Mouse (Mus musculus): ENCODE measurements around the gene Jak1. TPM values are rescaled to one million over a fixed set of nuclear protein-coding genes. Genes with fewer than 3 reads are reported as not detected.

Jak1 gene
- polyA plus RNA-seq, 1 experiment from 2014 or later = 110 TPM

- 5% methylated on average over 26 of the region's 26 CpGs for WGBS
These were observed 928 bp downstream of the Jak1 start for GRCm38 (mm10) chr4:101263968-101264740.

GRCm38 (mm10) chr4:101261596-101261995 is 3.5 kb downstream of the Jak1 start:
- Histone ChIP-seq H3K36me3 (ENCODE audit: control insufficient read depth, insufficient read depth, low read length) (no peaks in the 10 kb centered on the region), H3K4me1 (ENCODE audit: control insufficient read depth, insufficient read depth, low read length) (peaks cover 6% of the 10 kb centered on the region), H3K4me2 (replicated peaks; ENCODE audit: low read depth, low read length) (no peak overlapping the region), H3K4me3 (ENCODE audit: low read length) (no peak overlapping the region), H3K9ac (ENCODE audit: low read depth, low read length) (no peak overlapping the region), H3K27ac (ENCODE audit: low read depth, low read length) (no peak overlapping the region), H3K9me3 (ENCODE audit: control insufficient read depth, low read length) (no peaks in the 10 kb centered on the region), H3K27me3 (ENCODE audit: control insufficient read depth, insufficient read depth, low read length) (no peaks in the 10 kb centered on the region)
- 85% methylated on average over 5 of the region's 5 CpGs for WGBS
- ATAC-seq (ENCODE audit: low FRiP score, low TSS enrichment) = no peak

More at GRCm38 (mm10) chr4:101263968-101264740, 928 bp downstream of the Jak1 start:
- Histone ChIP-seq H3K4me2 (replicated peaks; ENCODE audit: low read depth, low read length) (peak overlapping the region; percentile 65), H3K27me3 (ENCODE audit: control insufficient read depth, insufficient read depth, low read length) (no peaks in the 10 kb centered on the region), H3K27ac (ENCODE audit: low read depth, low read length) (peak overlapping the region; percentile 93; the same call in 1 of the 2 replicates), H3K9ac (ENCODE audit: low read depth, low read length) (peak overlapping the region; percentile 95), H3K9me3 (ENCODE audit: control insufficient read depth, low read length) (no peaks in the 10 kb centered on the region), H3K36me3 (ENCODE audit: control insufficient read depth, insufficient read depth, low read length) (no peaks in the 10 kb centered on the region), H3K4me1 (ENCODE audit: control insufficient read depth, insufficient read depth, low read length) (peaks cover 6% of the 10 kb centered on the region), H3K4me3 (ENCODE audit: low read length) (peak overlapping the region; percentile 97)
- peak; percentile 22; the same call in 1 of the 2 replicates for ATAC-seq (ENCODE audit: low FRiP score, low TSS enrichment)

GRCm38 (mm10) chr4:101260744-101261291 is 4.3 kb downstream of the Jak1 start:
- no peak for ATAC-seq (ENCODE audit: low FRiP score, low TSS enrichment)
- H3K4me1 ChIP-seq (ENCODE audit: control insufficient read depth, insufficient read depth, low read length) = peaks cover 6% of the 10 kb centered on the region
- H3K4me3 ChIP-seq (ENCODE audit: low read length) = no peak overlapping the region
- H3K9ac ChIP-seq (ENCODE audit: low read depth, low read length) = no peak overlapping the region
- WGBS = 92% methylated on average over 8 of the region's 8 CpGs
- no peak overlapping the region for H3K4me2 ChIP-seq (replicated peaks; ENCODE audit: low read depth, low read length)
- no peaks in the 10 kb centered on the region for H3K36me3 ChIP-seq (ENCODE audit: control insufficient read depth, insufficient read depth, low read length)
- H3K27me3 ChIP-seq (ENCODE audit: control insufficient read depth, insufficient read depth, low read length) = no peaks in the 10 kb centered on the region
- H3K27ac ChIP-seq (ENCODE audit: low read depth, low read length) = no peak overlapping the region
- no peaks in the 10 kb centered on the region for H3K9me3 ChIP-seq (ENCODE audit: control insufficient read depth, low read length)

- 71% methylated on average over 3 of the region's 3 CpGs for WGBS
- H3K9me3 ChIP-seq (ENCODE audit: control insufficient read depth, low read length) = no peaks in the 10 kb centered on the region
- no peaks in the 10 kb centered on the region for H3K27me3 ChIP-seq (ENCODE audit: control insufficient read depth, insufficient read depth, low read length)
- H3K4me1 ChIP-seq (ENCODE audit: control insufficient read depth, insufficient read depth, low read length) = peaks cover 6% of the 10 kb centered on the region; the same call in 1 of the 2 replicates
- H3K4me2 ChIP-seq (replicated peaks; ENCODE audit: low read depth, low read length) = no peak overlapping the region
- no peak for ATAC-seq (ENCODE audit: low FRiP score, low TSS enrichment)
- no peak overlapping the region for H3K4me3 ChIP-seq (ENCODE audit: low read length)
- no peak overlapping the region for H3K27ac ChIP-seq (ENCODE audit: low read depth, low read length)
- H3K36me3 ChIP-seq (ENCODE audit: control insufficient read depth, insufficient read depth, low read length) = no peaks in the 10 kb centered on the region
- no peak overlapping the region for H3K9ac ChIP-seq (ENCODE audit: low read depth, low read length)
These were observed 8.4 kb downstream of the Jak1 start for GRCm38 (mm10) chr4:101256526-101257210.

GRCm38 (mm10) chr4:101254606-101255349 is 10.3 kb downstream of the Jak1 start:
- 71% methylated on average over 8 of the region's 8 CpGs for WGBS
- no peaks in the 10 kb centered on the region for H3K27me3 ChIP-seq (ENCODE audit: control insufficient read depth, insufficient read depth, low read length)
- H3K9ac ChIP-seq (ENCODE audit: low read depth, low read length) = no peak overlapping the region
- peaks cover 9% of the 10 kb centered on the region; the same call in 1 of the 2 replicates for H3K4me1 ChIP-seq (ENCODE audit: control insufficient read depth, insufficient read depth, low read length)
- no peak overlapping the region for H3K4me3 ChIP-seq (ENCODE audit: low read length)
- ATAC-seq (ENCODE audit: low FRiP score, low TSS enrichment) = no peak
- H3K27ac ChIP-seq (ENCODE audit: low read depth, low read length) = no peak overlapping the region
- no peak overlapping the region for H3K4me2 ChIP-seq (replicated peaks; ENCODE audit: low read depth, low read length)
- H3K36me3 ChIP-seq (ENCODE audit: control insufficient read depth, insufficient read depth, low read length) = no peaks in the 10 kb centered on the region
- H3K9me3 ChIP-seq (ENCODE audit: control insufficient read depth, low read length) = no peaks in the 10 kb centered on the region

- no peaks in the 10 kb centered on the region for H3K36me3 ChIP-seq (ENCODE audit: control insufficient read depth, insufficient read depth, low read length)
- no peak overlapping the region for H3K9ac ChIP-seq (ENCODE audit: low read depth, low read length)
- no peak overlapping the region for H3K4me2 ChIP-seq (replicated peaks; ENCODE audit: low read depth, low read length)
- no peaks in the 10 kb centered on the region for H3K27me3 ChIP-seq (ENCODE audit: control insufficient read depth, insufficient read depth, low read length)
- no peaks in the 10 kb centered on the region for H3K9me3 ChIP-seq (ENCODE audit: control insufficient read depth, low read length)
- H3K4me3 ChIP-seq (ENCODE audit: low read length) = no peak overlapping the region
- H3K27ac ChIP-seq (ENCODE audit: low read depth, low read length) = no peak overlapping the region; the same call in 1 of the 2 replicates
- WGBS = 75% methylated on average over 7 of the region's 7 CpGs
- peaks cover 9% of the 10 kb centered on the region; the same call in 1 of the 2 replicates for H3K4me1 ChIP-seq (ENCODE audit: control insufficient read depth, insufficient read depth, low read length)
- ATAC-seq (ENCODE audit: low FRiP score, low TSS enrichment) = no peak
These were observed 11.1 kb downstream of the Jak1 start for GRCm38 (mm10) chr4:101254015-101254414.

- H3K4me2 ChIP-seq (replicated peaks; ENCODE audit: low read depth, low read length) = no peak overlapping the region
- H3K27ac ChIP-seq (ENCODE audit: low read depth, low read length) = no peak overlapping the region; the same call in 1 of the 2 replicates
These were observed 12.1 kb downstream of the Jak1 start for GRCm38 (mm10) chr4:101252781-101253622.

GRCm38 (mm10) chr4:101252016-101252415 is 13.1 kb downstream of the Jak1 start:
- Histone ChIP-seq H3K9ac (ENCODE audit: low read depth, low read length) (no peak overlapping the region), H3K4me3 (ENCODE audit: low read length) (no peak overlapping the region), H3K36me3 (ENCODE audit: control insufficient read depth, insufficient read depth, low read length) (no peaks in the 10 kb centered on the region), H3K27ac (ENCODE audit: low read depth, low read length) (no peak overlapping the region), H3K4me2 (replicated peaks; ENCODE audit: low read depth, low read length) (no peak overlapping the region), H3K4me1 (ENCODE audit: control insufficient read depth, insufficient read depth, low read length) (peaks cover 14% of the 10 kb centered on the region; the same call in 1 of the 2 replicates), H3K27me3 (ENCODE audit: control insufficient read depth, insufficient read depth, low read length) (no peaks in the 10 kb centered on the region), H3K9me3 (ENCODE audit: control insufficient read depth, low read length) (no peaks in the 10 kb centered on the region)
- ATAC-seq (ENCODE audit: low FRiP score, low TSS enrichment) = no peak

More at GRCm38 (mm10) chr4:101252781-101253622, 12.1 kb downstream of the Jak1 start:
- no peaks in the 10 kb centered on the region for H3K9me3 ChIP-seq (ENCODE audit: control insufficient read depth, low read length)
- H3K4me1 ChIP-seq (ENCODE audit: control insufficient read depth, insufficient read depth, low read length) = peaks cover 9% of the 10 kb centered on the region; the same call in 1 of the 2 replicates
- no peak overlapping the region for H3K4me3 ChIP-seq (ENCODE audit: low read length)
- H3K36me3 ChIP-seq (ENCODE audit: control insufficient read depth, insufficient read depth, low read length) = no peaks in the 10 kb centered on the region
- ATAC-seq (ENCODE audit: low FRiP score, low TSS enrichment) = no peak
- WGBS = 27% methylated on average over 13 of the region's 13 CpGs
- H3K27me3 ChIP-seq (ENCODE audit: control insufficient read depth, insufficient read depth, low read length) = no peaks in the 10 kb centered on the region
- no peak overlapping the region for H3K9ac ChIP-seq (ENCODE audit: low read depth, low read length)

Measured in kidney, embryonic 14.5 days (tissue).